Mouse (Mus musculus) bone marrow, adult 2 months (tissue): ENCODE measurements around the gene Tdrd1.

Source experiments
- CTCF ChIP-seq: fragments of 200-500 bp; IDR thresholded peaks from 2 replicates; pipeline ENCODE4 v1.5.1; 2011; ENCODE audit warnings: low read length, control low read depth; ENCODE audit not compliant: control insufficient read depth, insufficient read depth
- POLR2A ChIP-seq: fragments of 200-500 bp; IDR thresholded peaks from 2 replicates; pipeline ENCODE4 v1.6.1; 2011; ENCODE audit warnings: low read depth, mild to moderate bottlenecking, control low read depth, low read length, borderline replicate concordance; ENCODE audit not compliant: control insufficient read depth

DNA sequence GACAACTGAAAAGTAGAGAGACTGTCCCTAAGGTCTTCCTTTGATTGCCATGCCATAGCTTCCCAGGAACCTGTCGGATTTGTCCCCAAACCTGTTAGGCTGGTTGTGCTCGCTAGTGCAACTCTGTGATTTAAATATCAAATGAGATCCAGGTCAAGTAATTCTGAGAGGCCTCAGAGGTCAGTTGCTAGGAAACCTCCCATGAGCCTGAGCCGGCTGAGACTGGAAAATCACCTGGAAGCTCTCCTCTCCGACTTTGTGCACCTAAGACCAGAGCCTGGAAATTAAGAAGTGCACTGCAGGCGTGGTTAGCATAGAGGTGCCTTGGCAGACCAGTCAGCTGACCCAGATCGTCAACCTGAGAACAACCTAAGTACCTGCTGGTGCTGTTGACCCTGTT, 89.1 kb downstream of the Tdrd1 start:
- TF ChIP-seq CTCF (no peak), POLR2A (no peak)
